Mouse (Mus musculus): ENCODE measurements around the gene Nek2. TPM values are rescaled to one million over a fixed set of nuclear protein-coding genes. Genes with fewer than 3 reads are reported as not detected.

Nek2 gene
- polyA plus RNA-seq, 1 experiment from 2014 or later = 55.6 TPM

DNA sequence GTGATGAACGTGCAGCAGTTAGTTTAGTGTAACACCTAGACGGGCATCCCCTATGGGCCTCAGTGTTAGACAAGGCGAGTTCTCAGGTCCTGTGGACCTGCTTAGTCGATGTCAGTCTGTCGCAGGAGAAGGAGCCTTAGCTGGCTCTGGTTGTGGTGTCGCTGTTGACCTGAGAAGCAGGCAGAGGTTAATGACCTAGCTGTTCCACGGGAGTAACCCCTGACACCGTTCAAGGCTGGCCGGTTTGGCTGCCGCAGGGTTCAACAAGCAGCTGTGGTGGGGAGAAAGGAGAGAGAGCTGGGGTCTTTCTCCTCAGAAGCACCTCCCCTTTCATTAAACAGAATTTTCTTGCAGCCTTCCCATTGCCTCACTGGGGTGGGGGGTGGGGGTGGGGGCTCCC, 56.4 kb downstream of the Nek2 start:
- Histone ChIP-seq H3K27me3 (ENCODE audit: control insufficient read depth, insufficient read depth, low read length) (no peaks in the 10 kb centered on the region), H3K9me3 (ENCODE audit: control insufficient read depth, low read length) (no peaks in the 10 kb centered on the region), H3K36me3 (ENCODE audit: control insufficient read depth, insufficient read depth, low read length) (no peaks in the 10 kb centered on the region), H3K27ac (ENCODE audit: low read depth, low read length) (no peak overlapping the region), H3K4me1 (replicated peaks; ENCODE audit: control insufficient read depth, insufficient read depth, low read length) (no peaks in the 10 kb centered on the region), H3K4me3 (ENCODE audit: low read depth, low read length) (no peak overlapping the region), H3K9ac (ENCODE audit: low read length) (no peak overlapping the region), H3K4me2 (ENCODE audit: low read depth, low read length, severe bottlenecking) (no peak overlapping the region)
- ATAC-seq (replicated peaks; ENCODE audit: low FRiP score) (no peak), DNase-seq (ENCODE audit: low spot score) (no peak)
- 75% methylated on average over 10 of the region's 10 CpGs for WGBS

DNA sequence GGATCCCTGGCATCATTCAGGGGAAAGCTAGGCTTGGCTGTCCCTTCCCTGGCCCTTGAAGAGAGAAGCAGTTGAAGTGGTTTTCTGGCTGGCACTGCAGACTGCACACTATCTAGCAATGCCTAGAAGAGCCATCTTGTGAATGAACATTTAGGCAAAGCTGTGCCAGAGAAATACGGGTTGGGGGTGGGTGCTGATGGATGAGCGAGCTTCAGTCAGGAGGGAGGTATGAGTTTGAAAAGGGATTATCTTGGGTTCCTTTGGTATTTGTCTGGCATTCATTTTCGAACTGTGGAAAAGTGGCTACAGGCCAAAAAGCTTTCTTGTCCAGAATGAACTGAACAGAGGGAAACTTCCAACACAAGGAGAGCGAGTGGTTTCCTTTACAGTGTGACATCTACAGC, 57.3 kb downstream of the Nek2 start:
- H3K4me2 ChIP-seq (ENCODE audit: low read depth, low read length, severe bottlenecking) = no peak overlapping the region
- no peaks in the 10 kb centered on the region for H3K36me3 ChIP-seq (ENCODE audit: control insufficient read depth, insufficient read depth, low read length)
- H3K9me3 ChIP-seq (ENCODE audit: control insufficient read depth, low read length) = no peaks in the 10 kb centered on the region
- H3K4me3 ChIP-seq (ENCODE audit: low read depth, low read length) = no peak overlapping the region
- ATAC-seq (replicated peaks; ENCODE audit: low FRiP score) = no peak
- no peaks in the 10 kb centered on the region for H3K27me3 ChIP-seq (ENCODE audit: control insufficient read depth, insufficient read depth, low read length)
- no peak overlapping the region for H3K9ac ChIP-seq (ENCODE audit: low read length)
- H3K4me1 ChIP-seq (replicated peaks; ENCODE audit: control insufficient read depth, insufficient read depth, low read length) = no peaks in the 10 kb centered on the region
- WGBS = 65% methylated on average over 4 of the region's 4 CpGs
- no peak overlapping the region for H3K27ac ChIP-seq (ENCODE audit: low read depth, low read length)
- no peak for DNase-seq (ENCODE audit: low spot score)

DNA sequence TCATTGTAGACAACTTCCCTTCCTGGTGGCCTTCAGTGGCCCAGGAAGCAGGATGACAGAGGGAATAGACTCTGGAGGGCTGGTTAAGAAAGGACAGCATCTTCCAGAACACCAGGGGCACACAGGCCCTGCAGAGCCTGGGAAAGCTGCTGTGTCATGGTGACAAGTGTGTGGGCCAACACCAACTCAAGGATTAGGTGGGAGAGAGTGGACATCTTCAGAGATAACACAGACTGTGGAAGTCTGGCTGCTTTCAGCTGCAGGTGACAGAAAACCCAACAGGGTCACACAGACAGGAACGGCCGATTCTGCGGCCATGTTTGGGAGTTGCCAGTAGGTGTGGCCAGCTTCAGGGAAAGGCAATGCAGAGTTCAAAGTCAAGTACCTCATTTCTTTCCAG, 59.0 kb downstream of the Nek2 start:
- H3K4me2 ChIP-seq (ENCODE audit: low read depth, low read length, severe bottlenecking) = no peak overlapping the region
- H3K4me3 ChIP-seq (ENCODE audit: low read depth, low read length) = no peak overlapping the region
- ATAC-seq (replicated peaks; ENCODE audit: low FRiP score) = no peak
- no peak overlapping the region for H3K9ac ChIP-seq (ENCODE audit: low read length)
- H3K9me3 ChIP-seq (ENCODE audit: control insufficient read depth, low read length) = no peaks in the 10 kb centered on the region
- H3K27ac ChIP-seq (ENCODE audit: low read depth, low read length) = no peak overlapping the region
- H3K4me1 ChIP-seq (replicated peaks; ENCODE audit: control insufficient read depth, insufficient read depth, low read length) = no peaks in the 10 kb centered on the region
- no peak for DNase-seq (ENCODE audit: low spot score)
- WGBS = 95% methylated on average over 3 of the region's 3 CpGs
- H3K36me3 ChIP-seq (ENCODE audit: control insufficient read depth, insufficient read depth, low read length) = no peaks in the 10 kb centered on the region
- no peaks in the 10 kb centered on the region for H3K27me3 ChIP-seq (ENCODE audit: control insufficient read depth, insufficient read depth, low read length)

DNA sequence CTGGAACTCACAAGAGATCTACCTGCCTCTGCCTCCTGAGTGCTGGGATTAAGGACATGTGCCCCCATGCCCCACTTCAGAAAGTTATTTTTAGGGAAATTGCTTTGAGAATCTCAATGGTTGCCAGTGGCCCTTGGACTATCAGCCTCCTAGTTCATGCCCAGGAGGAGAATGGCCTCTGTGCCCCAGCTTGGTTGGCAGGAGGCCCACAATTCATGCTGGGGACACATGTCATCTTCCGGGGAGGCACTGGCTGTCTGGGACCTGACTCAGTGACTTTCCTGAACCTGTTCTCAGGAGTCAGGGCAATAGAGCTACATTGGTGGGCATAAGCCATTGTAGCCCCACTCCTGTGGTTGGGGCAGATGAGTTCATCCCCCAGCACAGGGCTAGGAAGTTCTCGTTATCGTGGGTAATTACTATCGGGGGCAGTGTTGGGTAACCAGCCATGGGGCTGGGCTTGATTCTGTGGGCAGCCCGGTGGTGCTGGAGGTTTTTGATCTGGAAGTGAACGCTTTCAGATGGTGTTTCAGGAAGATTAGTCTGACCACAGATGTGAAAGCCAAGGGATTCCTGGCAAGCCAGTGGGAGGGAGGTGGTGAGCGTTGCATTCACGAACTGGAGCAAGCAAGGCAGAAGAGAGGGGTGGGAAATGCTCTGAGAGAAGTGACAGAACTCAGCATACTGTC, 59.8 kb downstream of the Nek2 start:
- Histone ChIP-seq H3K36me3 (ENCODE audit: control insufficient read depth, insufficient read depth, low read length) (no peaks in the 10 kb centered on the region), H3K9ac (ENCODE audit: low read length) (no peak overlapping the region), H3K9me3 (ENCODE audit: control insufficient read depth, low read length) (no peaks in the 10 kb centered on the region), H3K4me3 (ENCODE audit: low read depth, low read length) (no peak overlapping the region), H3K27me3 (ENCODE audit: control insufficient read depth, insufficient read depth, low read length) (no peaks in the 10 kb centered on the region), H3K4me2 (ENCODE audit: low read depth, low read length, severe bottlenecking) (no peak overlapping the region), H3K4me1 (replicated peaks; ENCODE audit: control insufficient read depth, insufficient read depth, low read length) (no peaks in the 10 kb centered on the region), H3K27ac (ENCODE audit: low read depth, low read length) (no peak overlapping the region)
- DNase-seq (ENCODE audit: low spot score) (no peak), ATAC-seq (replicated peaks; ENCODE audit: low FRiP score) (no peak)
- WGBS = 83% methylated on average over 8 of the region's 8 CpGs

DNA sequence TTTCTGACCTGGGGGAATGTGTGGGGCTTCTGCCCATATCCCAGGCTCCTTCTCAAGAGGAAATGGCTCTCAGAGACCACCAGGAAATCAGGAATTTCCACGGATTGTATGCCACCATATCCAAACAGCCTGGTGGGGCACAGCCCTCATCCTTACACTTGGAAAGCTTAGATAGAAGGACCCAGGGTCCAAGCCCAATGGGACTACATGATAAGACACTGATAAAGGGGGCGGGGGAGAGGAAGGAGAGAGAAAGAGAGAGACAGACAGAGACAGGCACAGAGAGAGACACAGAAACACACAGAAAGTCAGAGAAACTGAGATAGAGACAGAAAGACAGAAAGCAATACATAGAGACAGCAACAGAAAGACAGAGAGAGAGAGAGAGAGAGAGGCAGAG, 60.4 kb downstream of the Nek2 start:
- no peaks in the 10 kb centered on the region for H3K36me3 ChIP-seq (ENCODE audit: control insufficient read depth, insufficient read depth, low read length)
- no peak overlapping the region for H3K4me2 ChIP-seq (ENCODE audit: low read depth, low read length, severe bottlenecking)
- H3K27ac ChIP-seq (ENCODE audit: low read depth, low read length) = no peak overlapping the region
- no peaks in the 10 kb centered on the region for H3K4me1 ChIP-seq (replicated peaks; ENCODE audit: control insufficient read depth, insufficient read depth, low read length)
- WGBS = 68% methylated on average over 2 of the region's 2 CpGs
- ATAC-seq (replicated peaks; ENCODE audit: low FRiP score) = no peak
- H3K9me3 ChIP-seq (ENCODE audit: control insufficient read depth, low read length) = no peaks in the 10 kb centered on the region
- H3K9ac ChIP-seq (ENCODE audit: low read length) = no peak overlapping the region
- H3K4me3 ChIP-seq (ENCODE audit: low read depth, low read length) = no peak overlapping the region
- no peaks in the 10 kb centered on the region for H3K27me3 ChIP-seq (ENCODE audit: control insufficient read depth, insufficient read depth, low read length)
- DNase-seq (ENCODE audit: low spot score) = no peak

Other genes with a start within 250 kb of the Nek2 start
- 87.9 and 93.7 TPM in 2 replicates for gene Dtl, start 245.9 kb upstream of the Nek2 start, polyA plus RNA-seq (2014; fragmentation: Nextera tagmentation; extraction: Ambion mirVana)
- 78.2 and 83.7 TPM in 2 replicates for gene Ints7, start 245.8 kb upstream of the Nek2 start, polyA plus RNA-seq (2014; fragmentation: Nextera tagmentation; extraction: Ambion mirVana)
- 39.0 and 40.6 TPM in 2 replicates for gene Lpgat1, start 103.6 kb upstream of the Nek2 start, polyA plus RNA-seq (2014; fragmentation: Nextera tagmentation; extraction: Ambion mirVana)
- gene Slc30a1, start 85.3 kb downstream of the Nek2 start, polyA plus RNA-seq (2014; fragmentation: Nextera tagmentation; extraction: Ambion mirVana) = 2.2 and 2.7 TPM in 2 replicates
- 0.92 and 1.6 TPM in 2 replicates for gene Rd3, start 155.9 kb downstream of the Nek2 start, polyA plus RNA-seq (2014; fragmentation: Nextera tagmentation; extraction: Ambion mirVana)